Mouse (Mus musculus) midbrain, embryonic 14.5 days (tissue): ENCODE results near the gene Cog7. TPM values are rescaled to one million over a fixed set of nuclear protein-coding genes. Genes with fewer than 3 reads are reported as not detected.
A peak's percentile ranks its signal among the peaks of the same experiment; 100 is the strongest.

Experiments
- ATAC-seq: fragments of 200-750 bp; cut with Nextera tagmentation; 2 replicates; pipeline ENCODE4 v1.8.0; 2017; ENCODE audit warnings: moderate number of reproducible peaks, moderate library complexity; ENCODE audit not compliant: low FRiP score, low TSS enrichment
- DNase-seq: peaks from one replicate; pipeline ENCODE4 v3.0.0-alpha.2; 2015
- H3K27ac ChIP-seq: fragments of 300-500 bp; sonication (generic); replicated peaks from 2 replicates; pipeline ENCODE4 v1.5.1; 2014; ENCODE audit warnings: mild to moderate bottlenecking, low read depth, low read length, moderate library complexity
- H3K27me3 ChIP-seq: fragments of 300-500 bp; sonication (generic); 2 replicates; pipeline ENCODE4 v1.6.1; 2014; ENCODE audit warnings: low read length, control low read depth, mixed read lengths; ENCODE audit not compliant: control insufficient read depth, insufficient read depth
- H3K36me3 ChIP-seq: fragments of 300-500 bp; sonication (generic); 2 replicates; pipeline ENCODE4 v1.6.1; 2014; ENCODE audit warnings: low read length, control low read depth; ENCODE audit not compliant: control insufficient read depth, insufficient read depth
- H3K4me1 ChIP-seq: fragments of 300-500 bp; sonication (generic); 2 replicates; pipeline ENCODE4 v1.6.1; 2014; ENCODE audit warnings: mild to moderate bottlenecking, antibody characterized with exemption, low read length, control low read depth; ENCODE audit not compliant: control insufficient read depth, insufficient read depth
- H3K4me2 ChIP-seq: fragments of 300-500 bp; sonication (generic); 2 replicates; pipeline ENCODE4 v1.6.1; 2014; ENCODE audit warnings: mild to moderate bottlenecking, low read length, moderate library complexity
- H3K4me3 ChIP-seq: fragments of 300-500 bp; sonication (generic); replicated peaks from 2 replicates; pipeline ENCODE4 v1.5.1; 2014; ENCODE audit warnings: low read depth, low read length
- H3K9ac ChIP-seq: fragments of 300-500 bp; sonication (generic); replicated peaks from 2 replicates; pipeline ENCODE4 v1.6.1; 2014; ENCODE audit warnings: mild to moderate bottlenecking, low read length, moderate library complexity
- H3K9me3 ChIP-seq: fragments of 300-500 bp; sonication (generic); 2 replicates; pipeline ENCODE4 v1.6.1; 2016; ENCODE audit warnings: low read length, control low read depth, mixed read lengths; ENCODE audit not compliant: control insufficient read depth
- WGBS: fragments of 180-500 bp; shearing (Covaris S2); extraction: QIAGEN DNeasy Blood & Tissue Kit; methylation state at CpG from one replicate; pipeline ENCODE4 v1.1.7; 2014; 5-methylcytosine and 5-hydroxymethylcytosine counted together
- polyA plus RNA-seq: library from polyadenylated mRNA; unstranded; fragments of >200 nt; fragmentation: Nextera tagmentation; extraction: Ambion mirVana; gene quantifications from 2 replicates; pipeline ENCODE4 v1.2.1, GENCODE M21; 2014

Gene Cog7
- polyA plus RNA-seq, 1 experiment from 2014 or later = 19.8 TPM

DNA sequence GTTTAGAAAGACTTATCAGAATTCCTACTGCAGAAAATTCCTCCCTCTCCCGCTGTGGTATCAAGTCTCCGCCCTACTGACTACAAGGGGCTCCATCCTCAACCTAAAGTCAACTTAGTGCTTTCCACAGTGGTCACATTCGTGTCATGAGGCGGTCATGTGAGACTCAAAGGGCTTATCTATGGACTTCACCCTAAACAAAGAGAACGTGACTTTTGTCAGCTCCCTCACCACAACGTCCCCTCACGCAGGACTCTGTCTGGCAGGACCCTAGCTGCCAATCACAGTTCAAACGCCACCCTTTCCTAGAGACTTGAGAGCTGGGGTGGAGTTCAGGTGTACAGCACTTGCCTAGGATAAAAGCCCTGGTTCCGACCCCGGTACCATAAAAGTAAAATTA lies 31.4 kb upstream of the Cog7 start:
- Histone ChIP-seq H3K36me3 (peaks cover 43% of the 10 kb centered on the region), H3K4me1 (peaks cover 14% of the 10 kb centered on the region), H3K9me3 (no peaks in the 10 kb centered on the region), H3K4me3 (no peak overlapping the region), H3K9ac (no peak overlapping the region), H3K27ac (no peak overlapping the region), H3K4me2 (no peak overlapping the region), H3K27me3 (no peaks in the 10 kb centered on the region)
- ATAC-seq (no peak), DNase-seq (no peak)
- WGBS = 85% methylated on average over 10 of the region's 10 CpGs

DNA sequence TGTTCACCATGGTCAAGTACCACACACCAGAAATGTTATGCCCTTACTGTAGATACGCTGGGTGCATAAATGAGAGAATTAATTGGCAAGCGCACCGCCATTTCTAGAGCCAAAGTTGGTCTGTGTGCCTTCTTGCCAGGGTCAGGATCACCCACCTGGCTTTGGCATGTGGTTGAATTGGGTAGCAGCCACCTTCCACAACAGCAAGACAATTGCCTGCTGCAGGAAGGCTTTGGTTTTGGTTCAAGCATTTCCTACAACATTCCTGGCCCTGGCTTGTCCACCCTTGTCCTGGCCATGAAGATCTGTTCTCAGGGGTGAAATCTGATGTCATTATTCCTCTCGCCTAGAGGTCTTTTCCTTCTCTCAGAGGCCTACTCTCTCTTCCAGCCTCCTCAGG lies 30.9 kb upstream of the Cog7 start:
- H3K27ac ChIP-seq = no peak overlapping the region
- peaks cover 14% of the 10 kb centered on the region for H3K4me1 ChIP-seq
- no peak overlapping the region for H3K4me2 ChIP-seq
- no peaks in the 10 kb centered on the region for H3K27me3 ChIP-seq
- peaks cover 48% of the 10 kb centered on the region for H3K36me3 ChIP-seq
- ATAC-seq (no peak), DNase-seq (no peak)
- no peak overlapping the region for H3K4me3 ChIP-seq
- 95% methylated on average over 4 of the region's 4 CpGs for WGBS
- H3K9ac ChIP-seq = no peak overlapping the region
- no peaks in the 10 kb centered on the region for H3K9me3 ChIP-seq

DNA sequence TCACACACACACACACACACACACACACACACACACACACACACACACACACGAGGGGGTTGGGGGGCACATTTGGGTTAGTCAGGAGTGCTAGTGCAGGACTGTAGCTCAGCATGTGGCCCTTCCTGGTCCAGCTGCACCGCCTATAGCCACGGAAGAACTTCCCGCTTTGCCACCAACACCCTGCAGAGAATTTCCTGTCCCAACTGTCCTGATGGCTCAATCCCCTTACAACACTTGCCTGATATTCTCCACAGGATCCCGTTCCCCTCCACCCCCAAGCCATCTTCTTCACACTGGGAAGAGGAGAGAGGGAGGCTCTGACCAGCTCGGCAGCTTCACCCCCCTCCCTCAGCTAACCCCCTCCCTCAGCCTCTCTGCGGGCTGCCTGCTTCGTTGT lies 18.9 kb upstream of the Cog7 start:
- no peaks in the 10 kb centered on the region for H3K27me3 ChIP-seq
- 71% methylated on average over 8 of the region's 8 CpGs for WGBS
- no peak for ATAC-seq
- H3K4me3 ChIP-seq = no peak overlapping the region
- no peaks in the 10 kb centered on the region for H3K9me3 ChIP-seq
- H3K9ac ChIP-seq = no peak overlapping the region
- H3K4me2 ChIP-seq = no peak overlapping the region
- H3K36me3 ChIP-seq = peaks cover 94% of the 10 kb centered on the region
- no peak overlapping the region for H3K27ac ChIP-seq
- no peak for DNase-seq
- no peaks in the 10 kb centered on the region for H3K4me1 ChIP-seq

DNA sequence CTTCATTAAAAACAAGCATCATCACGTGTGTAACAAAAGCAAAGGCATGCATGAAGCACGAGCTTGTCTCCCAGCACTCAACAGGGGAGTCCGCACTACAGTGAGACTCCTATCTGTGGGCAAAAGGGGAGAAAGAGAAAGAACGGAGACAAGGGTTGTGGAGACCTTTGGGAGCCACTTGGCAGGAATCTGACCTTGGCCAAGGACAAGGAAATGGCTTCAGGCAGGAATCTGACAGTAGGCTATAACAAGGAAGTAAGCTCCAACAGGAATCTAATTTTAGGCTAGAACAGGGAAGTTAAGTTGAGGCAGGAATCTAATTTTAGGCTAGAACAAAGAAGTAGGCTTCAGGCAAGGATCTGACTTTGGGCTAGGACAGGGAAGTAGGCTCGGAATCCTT lies 14.4 kb upstream of the Cog7 start:
- H3K4me2 ChIP-seq = no peak overlapping the region
- peaks cover 94% of the 10 kb centered on the region for H3K36me3 ChIP-seq
- H3K9ac ChIP-seq = no peak overlapping the region
- 93% methylated on average over 5 of the region's 5 CpGs for WGBS
- ATAC-seq (no peak), DNase-seq (no peak)
- no peak overlapping the region for H3K4me3 ChIP-seq
- H3K27ac ChIP-seq = no peak overlapping the region
- H3K27me3 ChIP-seq = no peaks in the 10 kb centered on the region
- H3K4me1 ChIP-seq = no peaks in the 10 kb centered on the region
- H3K9me3 ChIP-seq = no peaks in the 10 kb centered on the region

DNA sequence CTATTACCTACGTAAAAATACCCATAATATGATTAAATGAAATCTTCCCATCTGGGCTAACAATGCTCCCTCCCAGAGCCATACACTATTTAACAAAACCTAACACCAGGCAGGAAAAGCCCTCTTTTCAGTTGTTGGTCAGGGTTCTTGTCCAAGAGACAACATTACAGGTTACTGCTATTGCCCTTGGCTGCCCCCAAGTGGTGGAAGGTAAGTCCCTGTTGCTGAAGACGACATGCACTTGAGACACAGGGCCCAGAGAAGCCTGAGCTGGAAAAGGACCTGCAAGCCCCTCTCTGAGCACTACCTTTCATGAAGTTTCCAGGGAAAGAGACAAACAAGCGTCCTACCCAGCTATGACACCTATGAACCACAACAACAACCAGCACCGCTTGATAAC lies 6.5 kb downstream of the Cog7 start:
- no peaks in the 10 kb centered on the region for H3K4me1 ChIP-seq
- H3K9me3 ChIP-seq = no peaks in the 10 kb centered on the region
- 58% methylated on average over 4 of the region's 4 CpGs for WGBS
- H3K9ac ChIP-seq = no peak overlapping the region
- DNase-seq (peak; percentile 85), ATAC-seq (no peak)
- H3K4me3 ChIP-seq = no peak overlapping the region
- no peak overlapping the region for H3K27ac ChIP-seq
- H3K4me2 ChIP-seq = no peak overlapping the region
- peaks cover 28% of the 10 kb centered on the region for H3K36me3 ChIP-seq
- H3K27me3 ChIP-seq = no peaks in the 10 kb centered on the region

DNA sequence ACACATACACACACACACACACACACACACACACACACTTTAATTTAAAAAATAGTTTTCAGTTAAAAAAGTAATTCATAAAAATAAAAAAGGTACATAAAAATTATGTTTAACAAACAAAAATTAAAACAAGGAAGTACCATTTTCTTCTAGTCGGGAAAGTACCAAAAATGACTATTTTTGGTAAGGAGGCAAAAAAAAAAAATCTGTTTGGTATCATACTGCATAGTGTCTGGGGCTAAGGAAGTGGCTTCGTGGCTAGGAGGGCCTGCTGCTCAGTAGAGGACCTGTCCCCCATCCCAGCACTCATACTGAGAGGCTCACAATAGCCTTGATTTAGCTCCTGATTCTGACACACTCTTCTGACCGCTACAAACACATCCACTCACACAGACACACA lies 9.8 kb downstream of the Cog7 start:
- no peak for ATAC-seq
- Histone ChIP-seq H3K27me3 (no peaks in the 10 kb centered on the region), H3K27ac (no peak overlapping the region), H3K36me3 (peaks cover 25% of the 10 kb centered on the region), H3K9ac (no peak overlapping the region), H3K4me3 (no peak overlapping the region), H3K4me1 (no peaks in the 10 kb centered on the region), H3K9me3 (no peaks in the 10 kb centered on the region), H3K4me2 (no peak overlapping the region)
- no peak for DNase-seq
- 89% methylated on average over 3 of the region's 3 CpGs for WGBS

DNA sequence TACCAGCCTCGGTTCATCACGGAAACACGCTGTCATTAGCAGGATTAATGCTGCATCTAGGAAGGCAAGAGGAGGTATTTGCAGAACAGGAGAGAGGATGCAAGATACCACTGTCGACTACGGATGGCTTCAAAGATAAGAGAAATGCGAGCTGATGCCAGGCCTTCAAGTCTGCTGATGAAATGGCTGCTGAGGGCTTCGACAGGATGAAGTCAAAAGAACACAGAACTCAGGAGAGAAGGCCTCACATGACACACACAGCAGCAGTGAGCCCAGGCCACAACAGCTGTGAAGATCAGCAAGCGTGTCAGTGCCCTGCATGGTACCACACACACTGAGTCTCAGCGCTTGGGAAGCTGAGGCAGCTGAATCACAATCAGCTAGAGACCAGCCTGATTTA lies 11.3 kb downstream of the Cog7 start:
- Histone ChIP-seq H3K4me2 (no peak overlapping the region), H3K9me3 (no peaks in the 10 kb centered on the region), H3K27ac (no peak overlapping the region), H3K4me1 (no peaks in the 10 kb centered on the region), H3K9ac (no peak overlapping the region), H3K27me3 (no peaks in the 10 kb centered on the region), H3K4me3 (no peak overlapping the region), H3K36me3 (peaks cover 31% of the 10 kb centered on the region)
- DNase-seq = no peak
- 92% methylated on average over 9 of the region's 9 CpGs for WGBS
- no peak for ATAC-seq

DNA sequence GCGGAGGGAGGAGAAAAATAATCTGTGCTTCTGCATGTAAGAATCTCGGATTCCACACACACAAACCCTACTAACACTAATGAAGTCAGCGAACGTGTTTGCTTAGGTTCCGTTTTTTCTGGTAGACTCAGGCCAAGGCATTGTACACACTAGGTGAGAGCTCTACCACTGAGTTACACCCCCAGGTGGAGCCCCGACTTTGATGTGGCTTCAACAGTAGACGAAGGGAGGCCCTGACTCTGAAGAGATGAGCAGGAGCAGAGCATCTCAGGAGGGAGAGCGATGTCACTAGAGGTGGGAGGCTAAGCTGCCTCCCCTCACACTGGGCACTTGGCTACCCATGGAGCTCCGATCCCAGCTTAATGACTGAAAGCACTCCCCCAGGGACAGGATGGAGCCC lies 12.7 kb downstream of the Cog7 start:
- DNase-seq (no peak), ATAC-seq (no peak)
- H3K4me2 ChIP-seq = no peak overlapping the region
- no peak overlapping the region for H3K4me3 ChIP-seq
- peaks cover 31% of the 10 kb centered on the region for H3K36me3 ChIP-seq
- H3K27ac ChIP-seq = no peak overlapping the region
- H3K4me1 ChIP-seq = no peaks in the 10 kb centered on the region
- H3K9me3 ChIP-seq = no peaks in the 10 kb centered on the region
- H3K9ac ChIP-seq = no peak overlapping the region
- 90% methylated on average over 9 of the region's 9 CpGs for WGBS
- H3K27me3 ChIP-seq = no peaks in the 10 kb centered on the region

DNA sequence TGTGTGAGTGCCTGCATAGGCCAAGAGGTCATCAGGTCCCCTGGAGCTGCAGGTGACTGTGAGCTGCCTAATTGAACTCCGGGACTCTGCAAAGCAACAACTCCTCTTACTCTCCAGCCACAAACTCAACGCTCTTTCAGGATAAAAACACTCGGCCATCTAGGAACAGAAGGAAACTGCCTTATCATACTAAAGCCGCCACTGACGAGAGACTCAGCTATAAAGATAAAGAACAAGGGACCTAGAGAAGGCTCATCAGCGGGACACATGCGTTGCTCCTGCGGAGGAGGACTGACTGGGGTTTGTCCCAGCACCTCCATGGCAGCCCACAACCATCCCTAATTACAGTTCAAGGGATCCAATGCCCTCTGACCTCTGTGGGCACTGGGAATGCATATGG lies 13.3 kb downstream of the Cog7 start:
- Histone ChIP-seq H3K4me3 (no peak overlapping the region), H3K36me3 (peaks cover 31% of the 10 kb centered on the region), H3K4me2 (no peak overlapping the region), H3K4me1 (no peaks in the 10 kb centered on the region), H3K27ac (no peak overlapping the region), H3K9ac (no peak overlapping the region), H3K9me3 (no peaks in the 10 kb centered on the region), H3K27me3 (no peaks in the 10 kb centered on the region)
- no peak for DNase-seq
- ATAC-seq = no peak
- WGBS = 90% methylated on average over 8 of the region's 8 CpGs
